Mouse (Mus musculus) c-Kit-positive CD71-positive TER-119-negative erythroid progenitor cells, embryonic 14.5 days (primary cell): ENCODE data around the gene Hemk1.

Experiments
- DNase-seq: peaks from one replicate; pipeline ENCODE4 v3.0.0-alpha.2; 2013; ENCODE audit warnings: low read depth

The Hemk1 gene

DNA sequence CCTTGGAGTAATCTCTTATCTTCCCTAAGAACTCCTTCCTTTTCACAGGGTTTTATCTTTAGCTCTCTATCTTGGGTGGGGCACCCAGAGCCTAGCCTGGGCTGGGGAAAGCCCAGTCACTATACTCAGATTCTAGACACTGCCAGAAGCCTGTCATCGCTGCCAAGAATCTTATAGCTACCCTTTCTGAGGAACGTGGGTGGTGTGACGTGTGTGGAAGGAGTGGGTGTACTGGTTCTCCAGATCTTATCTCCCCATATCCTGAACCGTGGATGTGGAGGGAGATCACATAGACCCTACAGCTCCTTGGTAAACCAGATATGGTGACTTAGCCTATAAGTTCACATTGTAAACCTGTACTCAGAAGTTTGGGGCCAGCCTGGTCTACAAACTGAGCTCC, 42.5 kb downstream of the Hemk1 start:
- DNase-seq: peak; percentile 89

- DNase-seq: no peak
These were observed 43.9 kb downstream of the Hemk1 start for GRCm38 (mm10) chr9:107294249-107294648.

- no peak for DNase-seq
These were observed 47.3 kb downstream of the Hemk1 start for GRCm38 (mm10) chr9:107290897-107291296.

DNA sequence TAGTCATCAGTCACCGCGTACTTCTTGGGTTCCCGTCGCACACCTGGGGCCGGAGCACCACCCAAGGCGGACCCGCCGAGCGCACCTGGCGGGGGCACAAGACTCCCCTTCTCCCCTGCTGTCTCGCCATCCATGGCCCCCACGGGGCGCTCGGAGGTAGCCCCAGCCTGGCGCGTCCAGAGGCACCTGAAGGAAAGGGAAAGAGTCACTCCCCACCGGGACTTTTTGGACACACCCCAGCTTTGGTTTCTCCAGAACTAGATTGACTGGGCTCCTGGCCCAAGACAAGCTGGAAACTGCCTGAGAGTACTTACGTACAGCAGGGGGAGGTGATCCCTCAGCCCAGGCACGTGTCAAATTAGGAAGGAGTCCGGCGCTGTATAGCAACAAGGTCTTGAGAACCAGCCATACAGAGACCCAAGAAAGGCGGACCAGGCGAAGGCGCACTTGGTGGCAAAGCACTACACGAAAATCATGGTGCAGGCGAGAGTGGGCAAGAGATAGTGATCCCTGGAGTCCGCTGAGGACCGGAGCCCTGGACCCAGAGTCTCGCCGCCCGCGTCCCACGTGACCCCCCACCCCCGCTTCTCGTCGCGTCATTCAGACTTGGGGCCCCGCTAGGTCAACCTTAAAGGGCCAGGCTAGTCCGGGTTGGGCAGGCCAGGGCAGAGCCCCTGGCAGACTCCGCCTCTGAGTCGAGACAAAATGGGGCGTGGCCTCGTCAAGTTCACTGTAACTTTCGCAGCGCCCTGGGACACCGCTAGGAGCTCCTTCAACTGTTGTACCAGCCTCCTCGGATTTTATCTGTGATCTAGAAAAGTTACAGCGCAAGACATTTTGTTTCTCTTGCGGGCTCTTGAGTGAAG, 48.7 kb downstream of the Hemk1 start, which contains the start of gene Mapkapk3:
Mapkapk3 (minus strand) TSS at position 667 of the 866 bp plus-strand sequence.
- DNase-seq: no peak

DNA sequence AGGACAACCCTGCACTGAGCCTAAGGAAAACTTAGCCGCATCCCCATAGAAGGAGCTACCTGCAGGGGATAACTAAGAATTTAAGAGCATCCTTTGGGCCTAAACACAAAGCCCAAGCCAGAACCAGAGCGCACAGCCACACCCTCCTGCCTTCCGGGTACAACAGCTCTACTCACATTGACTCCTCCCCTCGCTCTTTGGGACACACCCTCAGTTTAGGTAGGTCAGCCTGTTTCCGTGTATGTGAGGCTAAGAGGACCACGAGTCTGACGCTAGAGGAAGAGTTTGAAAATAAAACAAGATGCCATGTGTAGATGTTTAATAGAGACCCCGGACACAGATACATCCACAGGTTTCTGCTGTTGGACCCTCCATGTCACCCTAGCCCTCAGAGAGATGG, 49.4 kb downstream of the Hemk1 start:
- DNase-seq: no peak

GRCm38 (mm10) chr9:107288105-107288650, 50.0 kb downstream of the Hemk1 start:
- no peak for DNase-seq

- DNase-seq: no peak
These were observed 50.9 kb downstream of the Hemk1 start for GRCm38 (mm10) chr9:107287294-107287693.

DNA sequence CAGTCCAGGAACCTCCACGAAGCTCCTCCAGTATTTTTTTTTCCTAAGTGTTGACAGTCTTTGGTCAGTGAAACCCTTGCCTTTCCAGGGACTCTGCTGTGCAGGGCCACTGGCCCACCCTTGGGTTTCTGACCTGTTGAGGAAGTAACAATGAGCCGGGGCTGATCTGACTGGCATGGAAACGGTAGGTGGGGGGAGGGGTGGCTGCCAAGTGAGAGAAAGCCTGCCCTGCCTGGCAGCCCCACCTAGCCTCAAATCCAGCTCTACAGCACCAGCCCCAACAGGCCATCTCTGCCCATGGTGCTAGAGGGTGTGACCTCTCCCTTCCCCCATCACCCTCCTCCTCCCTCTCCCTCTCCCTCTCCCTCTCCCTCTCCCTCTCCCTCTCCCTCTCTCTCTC, 53.1 kb downstream of the Hemk1 start:
- no peak for DNase-seq

GRCm38 (mm10) chr9:107282951-107283350, 55.2 kb downstream of the Hemk1 start:
- no peak for DNase-seq

DNA sequence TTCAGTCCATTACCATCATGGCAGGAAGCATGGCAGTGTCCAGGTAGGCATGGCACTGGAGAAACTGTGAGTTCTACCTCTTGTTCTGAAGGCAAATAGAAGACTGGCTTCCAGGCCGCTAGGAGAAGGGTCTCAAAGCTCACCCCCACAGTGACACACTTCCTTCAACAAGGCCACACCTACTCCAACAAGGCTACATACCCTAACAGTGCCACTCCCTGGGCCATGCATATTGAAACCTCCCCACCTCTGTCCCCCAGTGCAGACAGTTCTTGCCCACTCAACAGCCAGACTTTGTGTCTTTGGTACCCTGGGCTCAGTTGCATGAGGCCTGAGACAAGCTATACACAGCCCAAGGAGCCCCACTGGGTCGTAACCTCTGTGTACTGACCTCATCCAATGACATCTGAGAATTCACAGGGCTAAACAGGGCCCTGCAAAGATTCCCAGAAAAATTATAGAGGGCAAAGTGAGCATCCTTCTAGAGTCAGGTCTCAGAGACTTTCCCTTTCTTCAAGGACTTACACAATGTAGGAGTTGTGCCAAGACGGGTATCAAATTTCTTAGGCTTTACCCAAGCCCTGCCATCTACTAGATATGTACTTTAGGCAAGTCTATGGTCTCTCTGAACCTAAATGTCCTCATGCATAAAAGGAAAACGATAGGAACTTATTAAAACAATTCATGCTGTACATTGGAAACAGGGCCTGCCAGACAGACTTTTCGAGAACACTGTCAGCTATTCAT, 56.7 kb downstream of the Hemk1 start:
- no peak for DNase-seq

DNA sequence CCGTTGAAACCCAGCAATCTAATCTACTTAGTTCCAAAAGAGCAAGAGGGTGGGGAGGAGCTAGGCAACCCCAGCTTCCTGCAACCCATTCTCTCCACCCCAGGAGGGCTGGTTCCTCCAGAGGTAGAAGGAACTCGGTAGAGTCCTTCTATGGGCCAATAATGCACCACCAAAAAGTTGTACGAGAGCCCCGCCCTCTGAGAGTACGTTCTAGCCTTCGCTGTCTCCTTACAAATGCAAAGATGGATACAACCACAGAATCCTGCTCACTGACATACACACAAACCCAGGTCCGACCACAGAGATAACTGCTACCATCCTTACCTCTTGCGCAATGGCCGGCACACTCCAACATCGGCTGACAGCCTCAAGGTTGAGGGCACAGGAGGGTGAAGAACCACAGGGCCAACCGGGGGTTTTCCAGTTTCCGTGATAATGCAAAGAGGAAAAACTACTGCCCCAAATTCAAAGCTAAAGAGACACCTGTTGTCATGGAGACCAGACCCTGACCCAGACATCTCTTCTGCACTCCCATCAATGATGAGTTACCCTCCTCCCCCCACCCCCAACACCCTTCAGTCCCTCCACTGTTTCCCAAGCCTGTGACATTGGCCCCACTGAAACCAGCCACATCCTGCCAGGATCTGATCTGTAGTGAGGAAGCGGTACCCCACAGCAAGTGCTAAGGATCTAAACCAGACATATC, 57.7 kb downstream of the Hemk1 start:
- no peak for DNase-seq

GRCm38 (mm10) chr9:107279378-107280321, 58.5 kb downstream of the Hemk1 start:
- no peak for DNase-seq

GRCm38 (mm10) chr9:107278527-107279377, 59.4 kb downstream of the Hemk1 start:
- DNase-seq: no peak

DNA sequence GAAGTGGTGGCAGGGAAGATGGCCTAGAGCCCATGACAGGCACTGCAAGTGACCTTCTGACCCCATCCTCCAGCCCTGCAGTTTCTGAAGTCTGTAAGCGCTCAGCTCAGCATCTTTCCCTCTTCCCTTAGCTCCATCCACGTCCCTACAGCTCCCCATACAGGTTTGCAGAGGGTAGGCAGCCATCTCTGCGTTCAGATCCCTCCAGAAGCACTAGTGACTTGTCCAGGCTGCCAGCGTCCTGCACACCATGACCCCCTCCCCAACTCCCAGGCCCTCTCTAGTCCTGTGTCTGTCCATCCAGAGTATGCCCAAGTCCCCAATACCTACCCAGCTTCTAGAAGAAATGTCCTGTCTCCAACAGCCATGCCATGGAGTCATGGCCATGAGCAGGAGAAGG, 60.0 kb downstream of the Hemk1 start:
- no peak for DNase-seq

DNA sequence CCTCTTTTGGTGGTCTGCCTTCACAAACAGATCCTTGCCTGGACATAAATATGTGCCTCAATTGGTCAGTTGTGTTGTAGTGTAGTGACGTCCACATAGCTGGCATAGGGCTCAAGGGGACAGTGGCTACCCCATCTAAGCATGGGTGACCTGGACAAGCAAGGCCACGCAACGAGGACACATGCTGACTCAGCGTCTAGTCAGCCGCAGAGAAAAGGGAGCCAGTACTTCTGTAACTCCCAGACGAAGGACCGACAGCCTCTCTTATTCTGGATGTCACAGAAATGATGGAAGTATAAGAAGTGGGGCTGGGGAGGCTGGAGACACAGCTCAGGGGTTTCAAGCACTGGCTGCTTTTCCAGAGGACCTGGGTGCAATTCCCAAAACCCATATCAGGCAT, 60.5 kb downstream of the Hemk1 start:
- DNase-seq: no peak
